Mouse (Mus musculus) T-helper 17 cell (primary cell): Measurements from ENCODE around the gene Hist1h2ah.

Experiments used
- in situ Hi-C, 2 experiments: fragments of 300-600 bp; cut with MboI, MseI; formaldehyde crosslinking; loops; 1 replicate in 1 of 2; 2 replicates in 1 of 2; pipeline ENCODE4 v1.15.1; 2025; ENCODE audit warnings: high pct_unique_total_duplicates in 2 of 2

Hist1h2ah gene

DNA sequence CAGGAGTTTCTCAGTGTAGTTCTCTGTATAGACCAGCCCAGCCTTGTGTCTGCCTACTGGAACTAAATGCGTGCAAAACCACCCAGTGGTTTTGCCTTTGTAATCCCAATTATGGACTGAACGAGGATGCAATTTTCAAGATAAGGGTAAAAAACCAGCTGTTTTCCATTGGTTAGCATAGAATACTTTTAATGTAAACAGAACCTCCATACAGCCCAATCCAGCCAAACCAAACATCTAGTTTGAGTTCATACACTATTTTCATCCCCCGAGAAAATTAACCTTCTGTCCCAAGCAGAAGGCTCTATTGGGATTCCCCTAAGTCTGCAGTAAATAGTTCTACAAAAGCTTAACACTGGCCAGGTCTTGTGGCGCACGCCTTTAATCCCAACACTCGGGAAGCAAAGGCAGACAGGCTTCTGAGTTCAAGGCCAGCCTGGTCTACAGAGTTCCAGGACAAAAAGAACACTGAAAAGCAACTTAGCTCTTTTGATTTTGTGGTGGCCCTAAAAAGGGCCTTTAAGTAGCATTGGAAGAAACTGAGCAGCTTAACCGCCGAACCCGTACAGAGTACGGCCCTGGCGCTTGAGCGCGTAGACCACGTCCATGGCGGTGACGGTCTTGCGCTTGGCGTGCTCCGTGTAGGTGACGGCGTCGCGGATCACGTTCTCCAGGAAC lies 5.2 kb upstream of the Hist1h2ah start:
- in situ Hi-C loops = loop anchor here (5.0 to 10.0 kb wide), 2 partner anchors 1514 to 1642 kb away; partner anchors contain the start of genes Hist1h1d (in 1 of the 2), Hist1h2ac (in 1 of the 2), Hist1h2bc (in 1 of the 2) and Hist1h4f (in 1 of the 2)

DNA sequence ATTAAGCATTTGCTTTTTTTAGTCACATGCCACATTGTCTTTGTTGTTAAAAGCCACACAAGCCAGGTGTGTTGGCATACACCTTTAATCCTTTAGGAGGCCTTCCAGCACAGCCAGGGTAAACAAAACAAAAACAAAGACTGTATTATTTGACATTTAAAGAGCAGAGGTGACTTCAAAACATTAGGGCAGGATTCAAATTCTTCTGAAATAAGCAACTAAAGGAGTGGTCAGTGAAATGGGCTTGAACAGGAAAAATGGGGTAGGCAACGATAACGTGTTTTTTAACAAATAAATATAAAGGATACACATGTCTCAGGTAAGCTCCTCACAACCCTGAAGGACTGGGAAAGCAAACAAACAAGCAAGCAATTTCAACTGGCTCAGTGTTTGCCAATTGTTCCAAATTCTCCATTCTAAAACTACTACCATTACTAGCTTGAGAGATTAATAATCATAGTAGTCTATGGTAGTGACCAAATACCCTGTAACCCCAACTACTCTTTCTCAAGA lies 4.6 kb upstream of the Hist1h2ah start:
- in situ Hi-C loops = loop anchor here (5.0 to 10.0 kb wide), 7 partner anchors 215 to 1707 kb away; partner anchors contain the start of genes Hist1h2bb (in 2 of the 2), Hist1h3c (in 2 of the 2), Hist1h1d (in 1 of the 2) and Hist1h2ac (in 1 of the 2)

DNA sequence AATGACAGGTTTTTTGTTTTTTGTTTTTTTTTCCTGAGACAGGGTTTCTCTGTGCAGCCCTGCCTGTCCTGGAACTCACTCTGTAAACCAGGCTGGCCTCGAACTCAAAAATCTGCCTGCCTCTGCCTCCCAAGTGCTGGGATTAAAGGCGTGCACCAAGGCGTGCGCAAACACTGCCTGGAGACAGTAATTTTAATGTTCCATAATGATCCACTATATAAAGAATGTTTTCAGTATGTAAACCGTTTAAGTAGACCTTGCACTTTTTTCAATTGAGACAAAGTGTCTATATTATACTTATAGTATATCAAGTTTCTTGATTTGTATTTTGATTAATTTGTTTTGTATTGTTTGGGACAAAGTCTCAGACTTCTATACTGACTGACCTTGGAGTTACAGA lies 4.0 kb upstream of the Hist1h2ah start:
- in situ Hi-C loops = loop anchor here (5.0 to 10.0 kb wide), 5 partner anchors 215 to 1708 kb away; partner anchors contain the start of genes Hist1h2bb (in 2 of the 2), Hist1h3c (in 2 of the 2), Hist1h2ad (in 1 of the 2) and Hist1h2ae (in 1 of the 2)

DNA sequence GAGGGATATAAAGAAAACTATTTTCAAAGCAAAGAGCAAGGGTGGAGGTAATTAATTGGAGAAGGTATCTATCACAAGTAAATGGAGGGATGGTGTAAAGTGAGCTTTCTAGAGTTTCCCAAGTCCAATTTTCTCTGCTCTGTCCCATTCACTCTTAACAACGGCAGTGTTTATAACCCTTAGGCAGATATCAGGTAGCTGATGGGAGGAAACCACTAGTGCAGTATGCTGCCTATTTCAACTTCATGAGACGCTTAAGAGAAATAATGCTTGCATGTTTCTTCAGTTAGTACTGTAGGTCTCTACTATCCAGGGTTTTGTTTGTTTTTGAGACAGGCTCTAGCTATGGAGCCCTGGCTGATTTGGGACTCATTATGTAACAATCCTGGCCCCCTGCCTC lies 2.0 kb upstream of the Hist1h2ah start:
- in situ Hi-C loops = loop anchor here (5.0 to 10.0 kb wide), 5 partner anchors 213 to 1710 kb away; partner anchors contain the start of genes Hist1h2bb (in 2 of the 2), Hist1h3c (in 2 of the 2), Hist1h2ad (in 1 of the 2) and Hist1h2ae (in 1 of the 2)

DNA sequence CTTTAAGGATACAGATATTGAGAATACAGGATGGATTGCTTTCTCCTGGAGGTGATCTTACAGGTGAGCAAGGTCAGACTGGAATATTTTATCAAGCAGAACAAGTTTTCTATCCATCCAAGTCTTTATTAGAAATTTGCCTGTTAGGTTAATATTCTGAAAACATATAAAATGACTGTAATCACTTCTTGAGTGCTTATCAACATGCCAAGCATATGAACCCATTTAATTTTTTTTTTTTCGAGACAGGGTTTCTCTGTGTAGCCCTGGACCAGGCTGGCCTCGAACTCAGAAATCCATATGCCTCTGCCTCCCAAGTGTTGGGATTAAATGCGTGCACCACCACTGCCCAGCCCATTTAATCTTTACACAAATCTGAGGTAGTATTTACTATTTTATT lies 1.6 kb upstream of the Hist1h2ah start:
- in situ Hi-C loops = loop anchor here (5.0 to 10.0 kb wide), 5 partner anchors 212 to 1710 kb away; partner anchors contain the start of genes Hist1h2bb (in 2 of the 2), Hist1h3c (in 2 of the 2), Hist1h2ad (in 1 of the 2) and Hist1h2ae (in 1 of the 2)

DNA sequence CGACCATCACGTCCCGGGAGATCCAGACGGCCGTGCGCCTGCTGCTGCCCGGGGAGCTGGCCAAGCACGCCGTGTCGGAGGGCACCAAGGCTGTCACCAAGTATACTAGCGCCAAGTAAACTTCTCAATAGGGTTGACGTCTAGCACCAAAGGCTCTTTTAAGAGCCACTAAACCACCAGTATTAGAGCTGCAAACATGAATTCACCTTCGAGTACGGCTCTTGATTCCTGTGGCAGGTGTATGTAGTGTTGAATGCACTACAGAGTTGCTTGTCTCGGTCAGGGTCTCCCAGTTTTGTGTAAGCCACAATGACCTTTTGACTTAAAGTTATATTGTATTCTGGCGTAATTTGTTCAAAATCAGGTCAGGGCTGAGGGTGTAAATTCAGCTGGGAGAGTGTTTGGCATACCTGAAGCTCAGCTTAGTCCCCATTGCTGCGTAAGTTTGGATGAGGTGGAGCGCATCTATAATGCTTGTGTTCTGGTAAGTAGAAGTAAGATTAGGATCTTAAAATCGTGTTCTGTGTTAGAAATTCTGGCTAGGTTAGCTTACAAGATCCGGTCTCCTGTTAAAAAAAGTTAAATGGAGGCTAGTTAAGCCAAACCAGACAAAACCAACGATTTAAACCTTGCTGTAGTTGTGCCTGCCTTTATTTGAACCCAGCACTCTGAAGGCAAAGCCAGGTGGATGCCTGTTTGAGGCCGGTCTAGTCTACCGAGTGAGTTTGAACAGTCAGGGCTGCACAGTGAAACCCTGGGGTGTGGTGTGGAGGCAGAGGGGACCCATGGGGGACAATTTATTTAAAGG lies 985 bp upstream of the Hist1h2ah start:
- in situ Hi-C loops = loop anchor here (5.0 to 10.0 kb wide), 5 partner anchors 212 to 1711 kb away; partner anchors contain the start of genes Hist1h2bb (in 2 of the 2), Hist1h3c (in 2 of the 2), Hist1h2ad (in 1 of the 2) and Hist1h2ae (in 1 of the 2)

DNA sequence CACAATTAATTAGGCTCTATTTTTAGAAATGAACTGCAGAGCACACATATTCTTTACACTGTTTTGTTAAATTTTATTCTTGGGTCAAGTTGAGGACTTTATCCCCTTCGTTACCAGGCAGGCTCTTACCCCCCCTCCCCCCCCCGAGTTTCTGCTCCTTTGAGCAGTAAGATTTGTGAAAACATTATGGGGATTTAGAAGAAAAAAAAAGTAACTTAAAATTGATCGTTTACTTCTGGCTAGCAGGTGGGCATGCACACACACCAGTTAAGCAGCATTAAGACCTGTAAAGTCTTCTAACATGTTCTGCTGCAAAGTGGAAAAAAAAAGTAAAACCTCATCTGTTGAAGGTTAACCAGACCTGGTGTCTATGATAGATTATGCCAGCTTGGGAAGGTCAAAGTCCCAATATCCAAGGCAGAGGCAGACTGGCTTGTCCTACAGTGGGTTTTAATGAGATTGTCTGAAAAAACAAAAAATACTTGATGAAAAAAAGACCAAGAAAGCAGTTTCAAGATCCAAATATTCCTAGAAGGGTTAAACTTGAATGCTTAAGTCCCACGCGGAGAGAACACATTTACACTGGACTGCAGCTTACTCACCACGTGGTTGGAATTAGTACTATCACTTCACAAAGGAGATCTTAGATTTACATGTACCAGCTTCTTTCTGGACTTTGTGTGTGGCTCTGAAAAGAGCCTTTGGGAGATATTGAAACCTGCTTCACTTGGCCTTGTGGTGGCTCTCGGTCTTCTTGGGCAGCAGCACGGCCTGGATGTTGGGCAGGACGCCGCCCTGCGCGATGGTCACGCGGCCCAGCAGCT lies 713 bp downstream of the Hist1h2ah start:
- in situ Hi-C loops = loop anchor here (5.0 to 10.0 kb wide), 8 partner anchors 107 to 1713 kb away; partner anchors contain the start of genes Hist1h2bb (in 2 of the 2), Hist1h3c (in 2 of the 2), Hist1h2ad (in 1 of the 2) and Hist1h2ae (in 1 of the 2)

DNA sequence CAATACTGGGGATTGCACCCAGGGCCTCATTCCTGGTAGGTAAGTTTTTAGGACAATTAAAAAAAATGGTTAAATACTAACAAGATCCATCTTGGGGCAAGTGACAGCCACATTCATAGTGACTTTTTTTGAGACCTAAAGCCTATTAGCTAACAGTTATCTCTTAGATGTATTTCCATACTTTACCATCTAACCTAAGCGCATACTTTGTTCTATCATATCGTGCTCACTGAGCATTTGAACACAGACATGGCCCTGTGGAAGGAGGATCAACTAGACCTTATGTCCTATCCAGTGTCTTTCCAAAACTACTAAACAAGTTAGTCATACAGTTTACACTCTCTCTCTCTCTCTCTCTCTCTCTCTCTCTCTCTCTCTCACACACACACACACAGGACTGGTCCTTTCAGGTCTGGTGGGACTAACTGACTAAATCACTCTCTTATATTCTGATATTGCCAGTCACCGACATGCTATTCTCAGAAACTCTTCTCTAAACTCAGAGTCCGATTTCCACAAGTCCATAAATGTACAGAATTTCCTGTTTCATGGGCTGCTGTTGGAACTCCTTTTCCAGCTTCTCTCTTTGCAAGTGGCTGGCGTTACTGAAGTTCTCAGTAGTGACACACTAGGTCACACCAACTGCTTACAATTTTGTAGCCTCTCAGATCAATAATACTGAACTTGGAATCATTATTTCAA lies 1.5 kb downstream of the Hist1h2ah start:
- in situ Hi-C loops = loop anchor here (5.0 to 10.0 kb wide), 4 partner anchors 107 to 1483 kb away; no protein-coding TSS in a partner anchor

DNA sequence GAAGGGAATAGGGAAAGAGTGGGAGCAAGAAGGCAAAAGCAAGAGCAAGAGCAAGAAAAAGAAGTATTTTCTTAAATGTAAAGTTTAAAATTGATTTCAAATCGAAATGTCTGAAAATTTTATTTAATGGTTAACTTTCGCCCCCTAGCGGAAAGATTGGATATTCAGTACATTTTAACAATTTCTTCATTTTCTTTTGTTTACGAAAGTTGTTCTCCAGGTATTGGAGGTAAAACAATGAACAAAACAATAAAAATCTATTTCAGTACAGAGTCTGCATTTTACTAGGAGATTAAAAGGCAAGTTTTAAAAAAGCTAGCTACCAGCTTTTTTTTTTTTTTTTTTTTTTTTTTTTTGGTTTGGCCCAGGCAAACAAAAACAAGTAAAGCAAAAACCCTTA lies 4.9 kb downstream of the Hist1h2ah start:
- in situ Hi-C loops = loop anchor here (5.0 to 10.0 kb wide), 4 partner anchors 103 to 1487 kb away; no protein-coding TSS in a partner anchor

DNA sequence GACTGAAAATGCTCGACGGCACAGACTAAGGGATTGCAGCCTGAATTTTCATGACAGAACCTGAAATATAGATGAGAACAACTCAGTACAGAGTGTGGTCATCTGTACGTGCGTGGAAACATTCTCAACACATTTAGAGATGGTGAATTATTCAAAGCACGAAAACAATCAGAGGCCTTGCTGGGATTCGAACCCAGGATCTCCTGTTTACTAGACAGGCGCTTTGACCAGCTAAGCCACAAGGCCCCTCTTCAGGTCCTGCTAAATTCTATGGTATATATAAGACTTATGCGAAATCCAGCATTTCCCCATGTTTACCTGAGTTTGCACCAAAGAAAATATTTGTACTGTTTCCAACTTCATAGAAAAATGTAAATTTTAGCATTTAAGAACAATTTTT lies 5.4 kb downstream of the Hist1h2ah start:
- in situ Hi-C loops = loop anchor here (5.0 to 10.0 kb wide), 8 partner anchors 58 to 1487 kb away; partner anchors contain the start of gene Trim27 (in 2 of the 2)

DNA sequence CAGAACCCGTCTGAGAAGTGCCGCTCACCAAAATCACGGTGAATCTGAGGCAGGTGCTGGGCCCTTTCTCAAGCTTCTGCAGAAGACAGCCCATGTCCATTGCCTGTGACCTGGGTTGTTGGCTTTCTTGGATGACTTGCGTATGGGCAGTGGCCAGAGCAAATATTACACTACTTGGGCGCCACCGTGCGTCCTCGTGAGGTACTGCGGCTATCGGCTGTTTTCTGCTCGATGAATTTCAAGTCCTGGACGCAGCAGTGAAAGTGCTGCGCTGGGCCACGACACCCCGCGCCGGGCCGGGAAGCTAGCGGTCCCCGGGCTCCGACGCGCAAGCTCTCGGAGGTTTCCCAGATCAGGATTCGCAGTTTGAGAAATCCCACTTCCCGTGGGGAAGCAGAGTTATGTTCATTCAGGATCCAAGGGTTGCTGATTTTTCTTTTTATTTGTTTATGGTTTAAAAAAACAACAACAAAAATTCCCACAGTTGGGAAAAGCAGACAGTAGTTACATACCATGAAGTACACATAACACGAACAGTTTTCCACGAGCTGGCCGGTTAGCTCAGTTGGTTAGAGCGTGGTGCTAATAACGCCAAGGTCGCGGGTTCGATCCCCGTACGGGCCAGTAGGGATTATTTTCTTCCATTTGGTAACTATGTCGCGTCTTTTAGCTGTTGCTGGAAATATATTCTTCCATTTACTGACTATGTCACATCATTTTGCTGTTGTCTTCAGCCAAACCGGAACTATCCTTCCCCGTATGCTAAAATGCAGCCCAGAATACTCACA lies 6.5 kb downstream of the Hist1h2ah start:
- in situ Hi-C loops = loop anchor here (5.0 to 10.0 kb wide), 5 partner anchors 57 to 1406 kb away; partner anchors contain the start of gene Trim27 (in 2 of the 2)

DNA sequence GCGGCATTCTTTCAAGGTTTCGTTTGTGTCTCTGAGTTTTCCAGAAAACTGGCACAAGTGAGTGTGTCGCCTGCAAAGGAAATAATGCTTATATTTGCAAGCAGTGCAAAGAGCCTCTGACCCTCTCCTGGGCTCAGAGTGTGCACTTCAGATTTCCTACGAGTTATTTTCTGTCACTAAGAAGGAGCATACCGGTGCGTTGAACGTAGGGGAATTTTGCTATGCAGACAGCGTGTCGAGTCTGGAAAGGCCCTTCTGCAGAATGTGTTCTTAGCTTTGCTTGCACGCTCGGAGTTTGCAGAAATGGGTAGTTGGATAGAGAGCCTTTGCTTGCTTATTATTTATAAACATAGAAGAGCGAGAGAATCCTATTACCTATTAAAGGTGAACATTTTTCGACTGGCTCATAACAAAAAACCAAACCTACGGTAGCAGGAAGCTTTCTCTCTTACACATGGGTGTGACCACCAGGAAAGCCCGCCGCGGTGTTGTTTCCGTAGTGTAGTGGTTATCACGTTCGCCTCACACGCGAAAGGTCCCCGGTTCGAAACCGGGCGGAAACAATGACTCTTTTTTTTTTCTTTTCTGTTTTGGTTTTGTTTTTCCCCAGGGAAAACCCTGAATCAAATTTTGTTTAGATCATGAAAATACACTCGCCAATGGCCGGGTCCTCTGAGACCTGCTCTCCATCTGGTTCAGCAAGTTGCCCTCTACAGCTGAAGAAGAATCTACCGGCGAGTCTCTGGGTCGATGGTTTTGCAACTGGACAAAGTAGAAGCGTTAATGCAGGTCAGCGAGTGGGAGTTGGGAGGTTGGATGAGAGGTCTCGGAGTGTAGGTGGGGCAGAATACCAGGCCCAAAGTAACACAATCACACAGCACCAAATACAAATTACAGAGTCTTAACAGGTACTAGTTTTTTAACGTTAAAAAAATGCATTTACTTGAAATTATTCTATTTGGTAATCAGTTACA lies 9.0 kb downstream of the Hist1h2ah start:
- in situ Hi-C loops = loop anchor here (5.0 to 10.0 kb wide), 5 partner anchors 54 to 1408 kb away; partner anchors contain the start of gene Trim27 (in 2 of the 2)

DNA sequence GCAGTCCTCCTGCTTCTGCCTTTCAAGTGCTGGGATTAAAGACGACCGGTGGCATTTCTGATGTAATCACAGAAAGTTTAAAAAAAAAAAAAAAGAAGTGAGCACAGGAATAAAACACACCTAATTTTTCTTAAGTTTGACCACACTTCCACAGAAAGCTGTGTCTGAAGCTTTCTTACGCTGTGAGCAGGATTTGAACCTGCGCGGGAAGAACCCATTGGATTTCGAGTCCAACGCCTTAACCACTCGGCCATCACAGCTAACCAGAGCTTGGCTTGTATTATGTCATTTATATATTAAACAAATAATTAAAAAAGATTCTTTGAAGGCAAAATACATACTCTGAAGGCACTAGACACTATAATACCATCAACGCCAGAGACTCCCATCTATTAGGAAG lies 13.1 kb downstream of the Hist1h2ah start:
- in situ Hi-C loops = loop anchor here (5.0 to 10.0 kb wide), 5 partner anchors 167 to 1495 kb away; partner anchors contain the start of gene Trim27 (in 2 of the 2)

DNA sequence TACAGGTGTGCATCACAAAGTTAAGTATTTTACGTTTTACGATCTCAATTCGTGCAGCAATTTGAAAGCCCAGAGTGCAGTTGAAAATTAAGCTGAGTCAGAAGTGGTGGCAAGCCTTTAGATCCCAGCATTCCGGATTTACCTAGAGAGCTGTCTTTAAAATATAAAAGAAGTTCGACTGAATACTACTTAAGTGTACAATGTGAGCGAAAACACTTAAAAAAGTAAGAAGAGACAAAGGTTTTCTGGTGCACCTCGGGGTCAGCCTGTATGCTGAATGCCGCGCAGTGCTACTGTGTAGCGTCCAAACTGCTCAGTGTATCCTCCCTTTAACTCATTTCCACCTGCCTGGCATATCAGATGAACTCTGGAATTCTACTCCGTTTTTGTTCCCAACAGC lies 13.8 kb downstream of the Hist1h2ah start:
- in situ Hi-C loops = loop anchor here (5.0 to 10.0 kb wide), 5 partner anchors 167 to 1496 kb away; partner anchors contain the start of gene Trim27 (in 2 of the 2)

DNA sequence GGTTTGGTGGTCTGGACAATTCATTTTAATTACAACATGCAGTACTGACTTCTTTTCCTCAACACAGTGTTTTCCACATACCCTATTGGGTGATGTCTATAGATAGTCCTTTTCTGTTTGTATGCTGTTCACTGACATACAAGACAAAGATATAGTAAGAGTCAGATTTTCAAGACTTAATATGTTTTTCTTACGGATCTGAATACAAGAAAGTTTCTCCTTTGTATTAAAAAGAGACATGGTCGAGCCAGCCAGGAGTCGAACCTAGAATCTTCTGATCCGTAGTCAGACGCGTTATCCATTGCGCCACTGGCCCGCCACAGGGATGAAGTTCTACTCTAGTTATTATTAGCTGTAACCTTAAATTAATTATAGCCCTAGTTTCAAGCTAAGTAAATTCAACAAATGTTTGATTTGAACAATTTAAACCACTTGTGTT lies 14.4 kb downstream of the Hist1h2ah start:
- in situ Hi-C loops = loop anchor here (5.0 to 10.0 kb wide), 5 partner anchors 166 to 1496 kb away; partner anchors contain the start of gene Trim27 (in 2 of the 2)

DNA sequence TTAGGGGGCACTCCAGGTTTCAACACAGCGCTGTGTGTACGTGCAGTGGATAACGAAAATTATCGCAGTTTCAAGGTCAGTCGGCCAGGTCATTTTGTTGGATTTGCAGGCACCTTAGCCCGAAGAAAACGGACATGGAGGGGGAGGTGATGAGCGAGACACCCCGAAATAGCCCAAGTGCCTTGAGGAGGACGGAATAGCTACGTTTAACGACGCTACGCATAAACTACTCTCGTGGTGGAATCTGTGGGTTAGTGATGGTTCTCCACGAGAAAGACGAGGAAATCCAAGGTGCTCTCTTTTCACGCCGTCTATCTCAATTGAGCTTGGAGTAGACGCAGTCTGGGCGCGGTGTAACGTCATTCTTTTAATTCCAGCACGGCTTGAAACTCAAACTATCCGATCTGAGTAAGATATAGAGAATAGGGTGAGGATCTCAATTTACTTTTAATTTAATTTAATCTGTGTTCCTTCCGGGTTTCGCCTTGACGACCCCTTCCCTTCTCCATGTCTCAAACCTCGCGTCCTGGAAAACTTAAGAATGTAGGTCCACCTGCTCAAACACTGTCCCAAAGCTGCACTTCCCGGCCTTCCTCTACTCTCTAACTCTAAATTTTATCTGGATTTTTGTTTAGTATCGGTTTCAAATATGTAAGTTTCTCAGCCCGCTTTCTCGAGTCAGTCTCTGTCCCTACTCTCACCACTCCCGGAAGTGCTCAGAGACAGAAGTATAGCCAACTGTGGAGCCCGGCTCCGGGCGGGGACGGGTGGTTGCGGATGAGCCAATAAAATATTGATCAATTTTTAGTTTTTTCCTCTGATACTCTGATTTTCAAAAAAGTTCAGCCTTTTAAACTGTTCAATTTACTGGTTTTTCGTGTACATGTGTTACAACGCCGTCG lies 15.2 kb downstream of the Hist1h2ah start:
- in situ Hi-C loops = loop anchor here (5.0 to 10.0 kb wide), 5 partner anchors 165 to 1497 kb away; partner anchors contain the start of gene Trim27 (in 2 of the 2)
